Mouse (Mus musculus) testis, adult 2 months (tissue): ENCODE data around the gene Ncbp1.
"Not testable (repeated sequence)": the region's sequence is repeated elsewhere in the genome, so short reads cannot be mapped to it uniquely, and the experiment has no call there.

Source experiments
- CTCF ChIP-seq: fragments of 200-500 bp; IDR thresholded peaks from 2 replicates; pipeline ENCODE4 v1.5.1; 2012; ENCODE audit warnings: low read depth, mild to moderate bottlenecking, inconsistent platforms, low read length, moderate library complexity; ENCODE audit not compliant: control insufficient read depth, insufficient read depth, insufficient replicate concordance
- POLR2A ChIP-seq: fragments of 200-500 bp; IDR thresholded peaks from 2 replicates; pipeline ENCODE4 v1.6.1; 2012; ENCODE audit warnings: low read depth, mild to moderate bottlenecking, inconsistent platforms, low read length, moderate library complexity; ENCODE audit not compliant: control insufficient read depth

DNA sequence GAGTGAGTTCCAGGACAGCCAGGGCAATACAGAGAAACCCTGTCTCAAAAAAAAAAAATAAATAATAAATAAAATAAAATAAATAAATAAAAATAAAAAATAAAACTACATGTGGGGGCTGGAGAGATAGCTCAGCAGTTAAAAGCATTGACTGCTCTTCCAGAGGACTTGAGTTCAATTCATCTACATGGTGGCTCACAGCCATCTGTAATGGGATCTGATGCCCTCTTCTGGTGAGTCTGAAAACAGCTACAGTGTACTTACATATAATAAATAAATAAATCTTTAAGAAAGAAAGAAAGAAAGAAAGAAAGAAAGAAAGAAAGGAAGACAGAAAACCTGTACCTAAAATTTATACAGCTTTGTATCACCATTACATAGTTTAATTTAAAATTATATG, 53.6 kb downstream of the Ncbp1 start:
- TF ChIP-seq CTCF, POLR2A: not testable (repeated sequence)
